Mouse (Mus musculus): ENCODE data around the gene Usp46. TPM values are rescaled to one million over a fixed set of nuclear protein-coding genes. Genes with fewer than 3 reads are reported as not detected.

The Usp46 gene
- polyA plus RNA-seq, 1 experiment from 2014 or later: 38.4 TPM

GRCm38 (mm10) chr5:74095611-74096010 lies 27.4 kb upstream of the Usp46 start:
- no peak for ATAC-seq (ENCODE audit: low FRiP score)
- H3K4me1 ChIP-seq (replicated peaks; ENCODE audit: control insufficient read depth, insufficient read depth, low read length): peaks cover 5% of the 10 kb centered on the region; the same call in 1 of the 2 replicates
- H3K9me3 ChIP-seq (ENCODE audit: control insufficient read depth, low read length): no peaks in the 10 kb centered on the region
- DNase-seq (ENCODE audit: low spot score): no peak
- no peak overlapping the region for H3K27ac ChIP-seq (ENCODE audit: low read depth, low read length)
- WGBS: 88% methylated on average over 2 of the region's 2 CpGs
- no peak overlapping the region for H3K4me2 ChIP-seq (replicated peaks; ENCODE audit: low read depth, low read length)
- H3K9ac ChIP-seq (ENCODE audit: low read depth, low read length): no peak overlapping the region
- no peaks in the 10 kb centered on the region for H3K36me3 ChIP-seq (ENCODE audit: control insufficient read depth, insufficient read depth, low read length)
- H3K4me3 ChIP-seq (ENCODE audit: low read depth, low read length): no peak overlapping the region
- no peaks in the 10 kb centered on the region for H3K27me3 ChIP-seq (ENCODE audit: control insufficient read depth, insufficient read depth, low read length)

DNA sequence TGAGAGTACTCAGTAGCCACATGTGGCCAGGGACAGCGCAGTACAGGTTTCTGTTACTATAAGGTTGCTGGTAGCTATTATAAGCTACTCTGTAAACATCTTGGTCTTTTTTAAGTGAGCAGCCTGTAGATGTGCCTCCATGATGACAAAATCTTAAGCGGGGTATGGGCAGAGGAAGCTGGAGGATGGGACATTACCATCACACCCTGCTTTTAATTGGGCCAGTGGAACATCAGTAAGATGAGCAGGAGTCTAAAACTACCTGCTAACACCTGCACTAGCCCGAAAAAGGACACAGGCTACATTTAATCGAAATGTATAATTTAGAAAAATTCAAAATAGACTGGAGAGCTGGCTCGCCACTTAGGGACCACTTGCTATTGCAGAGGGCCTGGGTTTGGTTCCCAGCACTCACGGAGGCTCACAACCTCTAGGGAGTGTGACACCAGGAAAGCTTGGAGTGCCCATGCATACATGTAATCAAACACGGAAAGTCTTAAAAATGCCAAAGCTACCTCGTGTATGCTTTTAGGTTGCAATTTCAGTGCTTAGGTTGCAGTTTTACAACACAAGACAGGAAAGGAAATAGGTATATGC lies 26.7 kb upstream of the Usp46 start:
- Histone ChIP-seq H3K4me1 (replicated peaks; ENCODE audit: control insufficient read depth, insufficient read depth, low read length) (peaks cover 5% of the 10 kb centered on the region; the same call in 1 of the 2 replicates), H3K9ac (ENCODE audit: low read depth, low read length) (no peak overlapping the region), H3K27me3 (ENCODE audit: control insufficient read depth, insufficient read depth, low read length) (no peaks in the 10 kb centered on the region), H3K36me3 (ENCODE audit: control insufficient read depth, insufficient read depth, low read length) (no peaks in the 10 kb centered on the region), H3K27ac (ENCODE audit: low read depth, low read length) (no peak overlapping the region), H3K4me2 (replicated peaks; ENCODE audit: low read depth, low read length) (peak overlapping the region; percentile 57; the same call in 1 of the 2 replicates), H3K9me3 (ENCODE audit: control insufficient read depth, low read length) (no peaks in the 10 kb centered on the region), H3K4me3 (ENCODE audit: low read depth, low read length) (peak overlapping the region; percentile 96; the same call in 1 of the 2 replicates)
- 85% methylated on average over 8 of the region's 8 CpGs for WGBS
- DNase-seq (ENCODE audit: low spot score) (no peak), ATAC-seq (ENCODE audit: low FRiP score) (no peak)

GRCm38 (mm10) chr5:74093556-74094428 lies 25.6 kb upstream of the Usp46 start:
- DNase-seq (ENCODE audit: low spot score): peak; percentile 32
- WGBS: 27% methylated on average over 11 of the region's 11 CpGs
- no peaks in the 10 kb centered on the region for H3K36me3 ChIP-seq (ENCODE audit: control insufficient read depth, insufficient read depth, low read length)
- H3K9me3 ChIP-seq (ENCODE audit: control insufficient read depth, low read length): no peaks in the 10 kb centered on the region
- ATAC-seq (ENCODE audit: low FRiP score): no peak
- H3K27ac ChIP-seq (ENCODE audit: low read depth, low read length): peak overlapping the region; percentile 80
- H3K4me1 ChIP-seq (replicated peaks; ENCODE audit: control insufficient read depth, insufficient read depth, low read length): peaks cover 5% of the 10 kb centered on the region; the same call in 1 of the 2 replicates
- H3K27me3 ChIP-seq (ENCODE audit: control insufficient read depth, insufficient read depth, low read length): no peaks in the 10 kb centered on the region
- peak overlapping the region; percentile 57 for H3K4me2 ChIP-seq (replicated peaks; ENCODE audit: low read depth, low read length)
- peak overlapping the region; percentile 99 for H3K9ac ChIP-seq (ENCODE audit: low read depth, low read length)
- peak overlapping the region; percentile 96 for H3K4me3 ChIP-seq (ENCODE audit: low read depth, low read length)

GRCm38 (mm10) chr5:74092833-74093555 lies 24.8 kb upstream of the Usp46 start:
- peak; percentile 98 for ATAC-seq (ENCODE audit: low FRiP score)

DNA sequence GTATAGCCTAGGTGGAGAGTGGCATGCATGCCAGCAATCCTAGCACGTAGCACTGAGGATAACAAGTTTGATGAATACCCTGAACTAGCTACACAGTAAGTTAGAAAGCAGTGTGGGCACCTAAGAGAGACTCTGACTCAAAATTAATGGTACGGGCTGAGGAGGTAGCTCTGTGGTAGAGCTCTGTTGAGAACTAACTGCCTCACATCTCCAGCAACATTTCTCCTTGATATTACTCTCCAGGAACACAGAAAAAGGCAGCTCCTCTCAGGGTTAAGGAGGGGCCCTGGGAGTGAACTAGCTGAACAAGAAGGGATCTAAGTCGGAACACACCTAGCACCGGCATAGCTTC lies 24.2 kb upstream of the Usp46 start:
- Histone ChIP-seq H3K4me2 (replicated peaks; ENCODE audit: low read depth, low read length) (peak overlapping the region; percentile 57), H3K27ac (ENCODE audit: low read depth, low read length) (0 out of 2 replicates have a peak overlapping the region, but pooled peaks have one; percentile 27), H3K9me3 (ENCODE audit: control insufficient read depth, low read length) (no peaks in the 10 kb centered on the region), H3K4me3 (ENCODE audit: low read depth, low read length) (peak overlapping the region; percentile 96), H3K36me3 (ENCODE audit: control insufficient read depth, insufficient read depth, low read length) (no peaks in the 10 kb centered on the region), H3K27me3 (ENCODE audit: control insufficient read depth, insufficient read depth, low read length) (no peaks in the 10 kb centered on the region), H3K9ac (ENCODE audit: low read depth, low read length) (peak overlapping the region; percentile 32; the same call in 1 of the 2 replicates), H3K4me1 (replicated peaks; ENCODE audit: control insufficient read depth, insufficient read depth, low read length) (peaks cover 5% of the 10 kb centered on the region; the same call in 1 of the 2 replicates)
- ATAC-seq (ENCODE audit: low FRiP score) (no peak), DNase-seq (ENCODE audit: low spot score) (no peak)
- WGBS: 48% methylated on average over 4 of the region's 4 CpGs

More at GRCm38 (mm10) chr5:74092833-74093555, 24.8 kb upstream of the Usp46 start:
- peak overlapping the region; percentile 57 for H3K4me2 ChIP-seq (replicated peaks; ENCODE audit: low read depth, low read length)
- no peaks in the 10 kb centered on the region for H3K27me3 ChIP-seq (ENCODE audit: control insufficient read depth, insufficient read depth, low read length)
- H3K4me1 ChIP-seq (replicated peaks; ENCODE audit: control insufficient read depth, insufficient read depth, low read length): peaks cover 5% of the 10 kb centered on the region; the same call in 1 of the 2 replicates
- WGBS: under 1% methylated on average over 49 of the region's 57 CpGs
- peak overlapping the region; percentile 96 for H3K4me3 ChIP-seq (ENCODE audit: low read depth, low read length)
- H3K36me3 ChIP-seq (ENCODE audit: control insufficient read depth, insufficient read depth, low read length): no peaks in the 10 kb centered on the region
- H3K9ac ChIP-seq (ENCODE audit: low read depth, low read length): peak overlapping the region; percentile 99
- H3K9me3 ChIP-seq (ENCODE audit: control insufficient read depth, low read length): no peaks in the 10 kb centered on the region
- peak; percentile 93 for DNase-seq (ENCODE audit: low spot score)
- H3K27ac ChIP-seq (ENCODE audit: low read depth, low read length): peak overlapping the region; percentile 80

- no peak overlapping the region for H3K9ac ChIP-seq (ENCODE audit: low read depth, low read length)
- H3K27me3 ChIP-seq (ENCODE audit: control insufficient read depth, insufficient read depth, low read length): no peaks in the 10 kb centered on the region
- H3K36me3 ChIP-seq (ENCODE audit: control insufficient read depth, insufficient read depth, low read length): no peaks in the 10 kb centered on the region
- no peaks in the 10 kb centered on the region for H3K9me3 ChIP-seq (ENCODE audit: control insufficient read depth, low read length)
- no peak for ATAC-seq (ENCODE audit: low FRiP score)
- H3K4me3 ChIP-seq (ENCODE audit: low read depth, low read length): no peak overlapping the region
- no peak overlapping the region for H3K4me2 ChIP-seq (replicated peaks; ENCODE audit: low read depth, low read length)
- no peak overlapping the region for H3K27ac ChIP-seq (ENCODE audit: low read depth, low read length)
- no peak for DNase-seq (ENCODE audit: low spot score)
- peaks cover 4% of the 10 kb centered on the region; the same call in 1 of the 2 replicates for H3K4me1 ChIP-seq (replicated peaks; ENCODE audit: control insufficient read depth, insufficient read depth, low read length)
- WGBS: 87% methylated on average over 3 of the region's 3 CpGs
Observed at GRCm38 (mm10) chr5:74089643-74090042, 21.4 kb upstream of the Usp46 start.

GRCm38 (mm10) chr5:74081756-74082155 lies 13.5 kb upstream of the Usp46 start:
- WGBS: 85% methylated on average over 6 of the region's 6 CpGs
- Histone ChIP-seq H3K9ac (ENCODE audit: low read depth, low read length) (no peak overlapping the region), H3K4me2 (replicated peaks; ENCODE audit: low read depth, low read length) (no peak overlapping the region), H3K4me1 (replicated peaks; ENCODE audit: control insufficient read depth, insufficient read depth, low read length) (no peaks in the 10 kb centered on the region), H3K36me3 (ENCODE audit: control insufficient read depth, insufficient read depth, low read length) (no peaks in the 10 kb centered on the region), H3K9me3 (ENCODE audit: control insufficient read depth, low read length) (no peaks in the 10 kb centered on the region), H3K4me3 (ENCODE audit: low read depth, low read length) (no peak overlapping the region), H3K27me3 (ENCODE audit: control insufficient read depth, insufficient read depth, low read length) (no peaks in the 10 kb centered on the region; the same call in 1 of the 2 replicates), H3K27ac (ENCODE audit: low read depth, low read length) (no peak overlapping the region)
- ATAC-seq (ENCODE audit: low FRiP score) (no peak), DNase-seq (ENCODE audit: low spot score) (no peak)

- Histone ChIP-seq H3K4me3 (ENCODE audit: low read depth, low read length) (no peak overlapping the region), H3K36me3 (ENCODE audit: control insufficient read depth, insufficient read depth, low read length) (no peaks in the 10 kb centered on the region), H3K27ac (ENCODE audit: low read depth, low read length) (no peak overlapping the region), H3K4me1 (replicated peaks; ENCODE audit: control insufficient read depth, insufficient read depth, low read length) (no peaks in the 10 kb centered on the region), H3K9me3 (ENCODE audit: control insufficient read depth, low read length) (no peaks in the 10 kb centered on the region), H3K4me2 (replicated peaks; ENCODE audit: low read depth, low read length) (no peak overlapping the region), H3K27me3 (ENCODE audit: control insufficient read depth, insufficient read depth, low read length) (no peaks in the 10 kb centered on the region; the same call in 1 of the 2 replicates), H3K9ac (ENCODE audit: low read depth, low read length) (no peak overlapping the region)
- no peak for DNase-seq (ENCODE audit: low spot score)
- WGBS: 77% methylated on average over 11 of the region's 11 CpGs
- ATAC-seq (ENCODE audit: low FRiP score): no peak
Observed at GRCm38 (mm10) chr5:74078861-74079615, 10.8 kb upstream of the Usp46 start.
